Mouse (Mus musculus): ENCODE measurements at regions not wholly inside any gene's neighbourhood (a gene's known extent, or its start where the extent isn't known, plus 50 kb on each side); places are given as distances from the start of the nearest gene placed in this dataset.

DNA sequence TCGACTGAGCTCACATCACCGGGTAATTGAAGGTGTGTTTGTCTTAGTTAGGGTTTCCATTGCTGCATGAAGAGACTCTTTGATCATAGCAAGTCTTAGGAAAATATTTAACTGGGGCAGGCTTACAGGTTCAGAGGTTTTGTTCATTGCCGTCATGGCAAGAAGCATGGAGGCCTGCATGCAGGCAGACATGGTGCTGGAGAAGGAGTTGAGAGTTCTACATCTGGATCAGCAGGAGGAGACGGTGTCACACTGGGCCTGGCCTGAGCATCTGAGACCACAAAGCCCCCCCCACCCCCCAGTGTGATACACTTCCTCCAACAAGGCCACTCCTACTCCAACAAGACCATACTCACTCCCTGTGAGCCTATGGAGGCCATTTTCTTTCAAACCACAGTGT is 61.3 kb upstream of the Cyp1b1 start:
- Histone ChIP-seq H3K27ac (ENCODE audit: low read length) (no peak overlapping the region), H3K9ac (ENCODE audit: low read length) (no peak overlapping the region), H3K4me2 (ENCODE audit: low read depth, low read length) (no peak overlapping the region), H3K36me3 (ENCODE audit: control insufficient read depth, insufficient read depth, low read length) (no peaks in the 10 kb centered on the region), H3K4me3 (replicated peaks; ENCODE audit: low read length) (no peak overlapping the region), H3K27me3 (ENCODE audit: control insufficient read depth, insufficient read depth, low read length) (no peaks in the 10 kb centered on the region), H3K9me3 (replicated peaks; ENCODE audit: control insufficient read depth, low read length) (0 out of 2 replicates have a peak, but pooled peaks cover 4% of the 10 kb centered on the region), H3K4me1 (ENCODE audit: control insufficient read depth, insufficient read depth, low read length) (no peaks in the 10 kb centered on the region; the same call in 1 of the 2 replicates)
- 79% methylated on average over 4 of the region's 4 CpGs for WGBS
- ATAC-seq (ENCODE audit: insufficient read depth, low FRiP score), result no peak

DNA sequence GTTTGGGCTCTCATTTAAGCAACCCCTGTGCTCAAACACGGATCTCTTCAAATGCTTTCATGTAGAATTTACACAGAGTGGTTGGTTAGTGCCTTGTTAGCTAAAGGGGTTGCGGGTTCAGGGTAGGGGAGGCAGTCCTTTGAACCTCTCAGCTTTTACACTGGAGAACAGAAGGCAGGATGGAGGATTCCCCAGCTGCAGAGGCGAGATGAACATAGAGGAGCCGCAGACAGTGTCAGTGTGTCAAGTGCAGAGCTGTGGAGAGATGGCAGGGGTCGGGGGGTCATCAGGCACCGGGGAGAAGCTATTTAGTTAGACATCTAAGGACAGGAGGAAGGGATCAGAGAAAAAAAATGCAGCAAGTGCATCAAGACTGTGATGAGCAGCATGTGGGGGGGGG is 60.4 kb upstream of the Cyp1b1 start:
- Histone ChIP-seq H3K27ac (ENCODE audit: low read length) (no peak overlapping the region), H3K4me2 (ENCODE audit: low read depth, low read length) (no peak overlapping the region), H3K27me3 (ENCODE audit: control insufficient read depth, insufficient read depth, low read length) (no peaks in the 10 kb centered on the region), H3K4me3 (replicated peaks; ENCODE audit: low read length) (no peak overlapping the region), H3K9me3 (replicated peaks; ENCODE audit: control insufficient read depth, low read length) (0 out of 2 replicates have a peak, but pooled peaks cover under 1% of the 10 kb centered on the region), H3K4me1 (ENCODE audit: control insufficient read depth, insufficient read depth, low read length) (no peaks in the 10 kb centered on the region; the same call in 1 of the 2 replicates), H3K9ac (ENCODE audit: low read length) (no peak overlapping the region), H3K36me3 (ENCODE audit: control insufficient read depth, insufficient read depth, low read length) (no peaks in the 10 kb centered on the region)
- 60% methylated on average over 6 of the region's 6 CpGs for WGBS
- no peak for ATAC-seq (ENCODE audit: insufficient read depth, low FRiP score)

DNA sequence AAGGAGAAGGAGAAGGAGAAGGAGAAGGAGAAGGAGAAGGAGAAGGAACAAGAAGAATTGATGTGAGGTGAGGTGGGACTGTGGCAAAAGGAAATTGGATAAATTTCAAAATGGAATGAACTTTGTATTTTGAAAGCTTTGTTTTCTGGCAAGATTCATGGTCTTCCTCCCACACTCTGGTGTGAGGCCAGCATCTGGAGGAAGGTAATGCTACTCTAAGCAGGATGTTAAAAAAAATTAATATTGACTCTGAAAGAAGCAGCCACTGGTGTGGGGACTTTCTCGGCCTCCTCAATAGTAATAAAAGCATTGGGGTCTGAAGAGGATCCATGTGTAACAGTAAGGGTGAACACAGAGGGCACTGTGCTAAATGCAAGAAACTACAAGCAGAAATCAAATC is 59.4 kb upstream of the Cyp1b1 start:
- H3K4me1 ChIP-seq (ENCODE audit: control insufficient read depth, insufficient read depth, low read length), result no peaks in the 10 kb centered on the region; the same call in 1 of the 2 replicates
- no peaks in the 10 kb centered on the region for H3K9me3 ChIP-seq (replicated peaks; ENCODE audit: control insufficient read depth, low read length)
- no peak overlapping the region for H3K27ac ChIP-seq (ENCODE audit: low read length)
- WGBS, result 71% methylated on average over 1 of the region's 1 CpGs
- H3K9ac ChIP-seq (ENCODE audit: low read length), result no peak overlapping the region
- no peak for ATAC-seq (ENCODE audit: insufficient read depth, low FRiP score)
- H3K4me3 ChIP-seq (replicated peaks; ENCODE audit: low read length), result no peak overlapping the region
- H3K36me3 ChIP-seq (ENCODE audit: control insufficient read depth, insufficient read depth, low read length), result no peaks in the 10 kb centered on the region
- no peak overlapping the region for H3K4me2 ChIP-seq (ENCODE audit: low read depth, low read length)
- no peaks in the 10 kb centered on the region for H3K27me3 ChIP-seq (ENCODE audit: control insufficient read depth, insufficient read depth, low read length)

DNA sequence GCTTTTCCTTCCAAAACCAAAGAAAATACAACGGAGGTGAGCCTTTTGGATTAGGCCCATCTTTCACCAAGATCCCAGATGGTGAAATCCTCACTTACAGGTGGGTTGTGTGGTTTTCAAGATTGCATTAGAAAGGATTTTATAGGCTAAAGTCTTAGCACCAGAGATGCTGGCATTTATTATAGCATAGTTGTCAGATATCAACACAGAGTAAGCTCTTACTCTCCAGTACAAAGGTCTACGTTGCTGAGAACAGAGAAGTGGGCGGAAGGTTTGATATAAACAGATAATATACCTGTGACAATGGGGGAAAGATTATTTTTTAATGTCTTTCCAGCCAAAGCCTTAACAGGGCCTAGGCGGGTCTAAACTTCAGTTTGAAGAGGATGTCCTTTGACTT is 57.4 kb upstream of the Cyp1b1 start:
- no peak overlapping the region for H3K9ac ChIP-seq (ENCODE audit: low read length)
- H3K27ac ChIP-seq (ENCODE audit: low read length), result no peak overlapping the region
- no peaks in the 10 kb centered on the region for H3K36me3 ChIP-seq (ENCODE audit: control insufficient read depth, insufficient read depth, low read length)
- ATAC-seq (ENCODE audit: insufficient read depth, low FRiP score), result no peak
- no peaks in the 10 kb centered on the region for H3K9me3 ChIP-seq (replicated peaks; ENCODE audit: control insufficient read depth, low read length)
- H3K4me3 ChIP-seq (replicated peaks; ENCODE audit: low read length), result no peak overlapping the region
- no peaks in the 10 kb centered on the region for H3K27me3 ChIP-seq (ENCODE audit: control insufficient read depth, insufficient read depth, low read length)
- no peaks in the 10 kb centered on the region; the same call in 1 of the 2 replicates for H3K4me1 ChIP-seq (ENCODE audit: control insufficient read depth, insufficient read depth, low read length)
- 69% methylated on average over 4 of the region's 4 CpGs for WGBS
- no peak overlapping the region for H3K4me2 ChIP-seq (ENCODE audit: low read depth, low read length)

DNA sequence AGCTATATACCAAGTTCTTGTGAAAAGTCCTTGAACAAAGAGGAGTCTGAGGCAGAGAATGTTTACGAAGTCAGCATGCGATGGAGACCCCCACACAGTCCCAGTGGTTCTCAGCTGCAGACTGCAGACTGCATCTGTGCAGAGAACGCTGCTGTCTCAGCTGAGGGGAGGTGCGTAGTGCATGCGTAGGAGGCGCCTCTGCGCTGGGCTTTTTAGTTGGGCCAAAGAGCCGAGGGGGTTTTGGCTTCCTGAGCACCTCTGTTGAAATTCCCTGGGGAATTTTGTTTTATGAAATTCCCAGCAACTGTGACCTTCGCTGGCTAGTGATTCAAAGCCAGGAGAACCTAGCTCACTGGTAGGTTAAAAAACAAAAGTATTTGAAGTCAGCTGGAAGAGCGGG is 56.9 kb upstream of the Cyp1b1 start:
- no peaks in the 10 kb centered on the region; the same call in 1 of the 2 replicates for H3K4me1 ChIP-seq (ENCODE audit: control insufficient read depth, insufficient read depth, low read length)
- ATAC-seq (ENCODE audit: insufficient read depth, low FRiP score), result no peak
- no peak overlapping the region for H3K9ac ChIP-seq (ENCODE audit: low read length)
- H3K4me2 ChIP-seq (ENCODE audit: low read depth, low read length), result no peak overlapping the region
- no peak overlapping the region for H3K27ac ChIP-seq (ENCODE audit: low read length)
- no peaks in the 10 kb centered on the region for H3K9me3 ChIP-seq (replicated peaks; ENCODE audit: control insufficient read depth, low read length)
- no peak overlapping the region for H3K4me3 ChIP-seq (replicated peaks; ENCODE audit: low read length)
- H3K27me3 ChIP-seq (ENCODE audit: control insufficient read depth, insufficient read depth, low read length), result no peaks in the 10 kb centered on the region
- no peaks in the 10 kb centered on the region for H3K36me3 ChIP-seq (ENCODE audit: control insufficient read depth, insufficient read depth, low read length)
- WGBS, result 42% methylated on average over 10 of the region's 10 CpGs

DNA sequence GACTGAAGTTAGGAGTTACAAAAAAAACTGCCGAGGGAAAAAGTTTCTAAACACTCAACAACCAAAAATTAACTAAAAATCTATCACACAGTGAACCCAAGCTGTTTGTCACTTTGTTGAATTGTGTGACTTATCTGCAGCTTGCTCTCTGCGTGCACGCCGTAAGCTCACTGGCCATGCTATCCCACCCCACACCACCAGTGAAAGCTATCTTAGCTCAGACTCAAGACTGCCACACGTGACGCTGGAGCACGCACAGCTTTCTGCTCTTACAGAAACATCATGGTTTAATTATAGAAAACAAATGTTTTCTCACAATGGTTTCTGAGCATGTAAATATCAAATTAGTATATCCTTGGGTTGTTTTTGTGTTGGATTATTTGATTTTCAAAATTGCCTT is 56.0 kb upstream of the Cyp1b1 start:
- WGBS, result 74% methylated on average over 7 of the region's 7 CpGs
- no peaks in the 10 kb centered on the region; the same call in 1 of the 2 replicates for H3K4me1 ChIP-seq (ENCODE audit: control insufficient read depth, insufficient read depth, low read length)
- H3K36me3 ChIP-seq (ENCODE audit: control insufficient read depth, insufficient read depth, low read length), result no peaks in the 10 kb centered on the region
- H3K9ac ChIP-seq (ENCODE audit: low read length), result no peak overlapping the region
- H3K4me3 ChIP-seq (replicated peaks; ENCODE audit: low read length), result no peak overlapping the region
- H3K27ac ChIP-seq (ENCODE audit: low read length), result no peak overlapping the region
- no peak overlapping the region for H3K4me2 ChIP-seq (ENCODE audit: low read depth, low read length)
- no peaks in the 10 kb centered on the region for H3K9me3 ChIP-seq (replicated peaks; ENCODE audit: control insufficient read depth, low read length)
- H3K27me3 ChIP-seq (ENCODE audit: control insufficient read depth, insufficient read depth, low read length), result no peaks in the 10 kb centered on the region
- no peak for ATAC-seq (ENCODE audit: insufficient read depth, low FRiP score)

DNA sequence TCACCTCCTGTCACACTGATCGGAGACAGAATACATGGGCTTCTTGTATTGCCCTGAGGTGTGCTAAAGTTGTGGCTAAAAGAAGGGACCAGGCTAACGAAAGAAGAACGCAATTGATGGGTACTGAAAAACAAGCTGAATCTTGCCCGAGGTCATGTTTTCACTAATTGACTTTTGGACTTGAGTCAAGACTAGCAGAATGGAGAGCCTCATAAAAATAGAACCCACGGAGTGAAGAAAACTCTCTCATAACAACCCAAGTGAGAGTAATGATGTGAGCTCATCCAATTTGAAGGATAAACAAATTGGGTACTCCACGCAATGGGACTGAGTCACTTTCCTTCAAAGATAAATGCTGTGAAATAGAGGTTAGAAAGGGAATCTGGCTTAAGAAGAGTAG is 55.0 kb upstream of the Cyp1b1 start:
- Histone ChIP-seq H3K9ac (ENCODE audit: low read length) (no peak overlapping the region), H3K36me3 (ENCODE audit: control insufficient read depth, insufficient read depth, low read length) (no peaks in the 10 kb centered on the region), H3K4me1 (ENCODE audit: control insufficient read depth, insufficient read depth, low read length) (no peaks in the 10 kb centered on the region; the same call in 1 of the 2 replicates), H3K27me3 (ENCODE audit: control insufficient read depth, insufficient read depth, low read length) (no peaks in the 10 kb centered on the region), H3K27ac (ENCODE audit: low read length) (no peak overlapping the region), H3K4me2 (ENCODE audit: low read depth, low read length) (no peak overlapping the region), H3K4me3 (replicated peaks; ENCODE audit: low read length) (no peak overlapping the region), H3K9me3 (replicated peaks; ENCODE audit: control insufficient read depth, low read length) (no peaks in the 10 kb centered on the region)
- ATAC-seq (ENCODE audit: insufficient read depth, low FRiP score), result no peak
- WGBS, result 77% methylated on average over 6 of the region's 6 CpGs

DNA sequence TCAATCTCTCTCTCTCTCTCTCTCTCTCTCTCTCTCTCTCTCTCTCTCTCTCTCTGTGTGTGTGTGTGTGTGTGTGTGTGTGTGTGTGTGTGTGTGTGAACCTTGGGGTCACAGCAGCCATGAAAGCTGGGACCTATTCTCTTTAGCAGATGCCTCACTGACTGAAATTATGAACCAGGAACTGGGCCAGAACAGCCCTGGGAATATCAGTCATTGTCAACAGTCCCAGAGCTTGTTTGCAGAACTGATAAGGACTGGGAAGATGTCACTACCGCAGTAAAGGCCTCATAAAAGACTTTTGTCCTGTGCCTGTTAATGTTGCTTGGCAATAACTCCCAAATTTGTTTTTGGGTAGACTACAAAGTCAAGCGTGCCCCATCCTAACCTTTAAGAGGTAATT is 53.2 kb upstream of the Cyp1b1 start:
- ATAC-seq (ENCODE audit: insufficient read depth, low FRiP score), result no peak
- 46% methylated on average over 2 of the region's 2 CpGs for WGBS
- no peaks in the 10 kb centered on the region; the same call in 1 of the 2 replicates for H3K4me1 ChIP-seq (ENCODE audit: control insufficient read depth, insufficient read depth, low read length)
- no peaks in the 10 kb centered on the region for H3K36me3 ChIP-seq (ENCODE audit: control insufficient read depth, insufficient read depth, low read length)
- H3K4me2 ChIP-seq (ENCODE audit: low read depth, low read length), result no peak overlapping the region
- no peak overlapping the region for H3K9ac ChIP-seq (ENCODE audit: low read length)
- no peaks in the 10 kb centered on the region for H3K9me3 ChIP-seq (replicated peaks; ENCODE audit: control insufficient read depth, low read length)
- no peaks in the 10 kb centered on the region for H3K27me3 ChIP-seq (ENCODE audit: control insufficient read depth, insufficient read depth, low read length)
- no peak overlapping the region for H3K27ac ChIP-seq (ENCODE audit: low read length)
- no peak overlapping the region for H3K4me3 ChIP-seq (replicated peaks; ENCODE audit: low read length)

DNA sequence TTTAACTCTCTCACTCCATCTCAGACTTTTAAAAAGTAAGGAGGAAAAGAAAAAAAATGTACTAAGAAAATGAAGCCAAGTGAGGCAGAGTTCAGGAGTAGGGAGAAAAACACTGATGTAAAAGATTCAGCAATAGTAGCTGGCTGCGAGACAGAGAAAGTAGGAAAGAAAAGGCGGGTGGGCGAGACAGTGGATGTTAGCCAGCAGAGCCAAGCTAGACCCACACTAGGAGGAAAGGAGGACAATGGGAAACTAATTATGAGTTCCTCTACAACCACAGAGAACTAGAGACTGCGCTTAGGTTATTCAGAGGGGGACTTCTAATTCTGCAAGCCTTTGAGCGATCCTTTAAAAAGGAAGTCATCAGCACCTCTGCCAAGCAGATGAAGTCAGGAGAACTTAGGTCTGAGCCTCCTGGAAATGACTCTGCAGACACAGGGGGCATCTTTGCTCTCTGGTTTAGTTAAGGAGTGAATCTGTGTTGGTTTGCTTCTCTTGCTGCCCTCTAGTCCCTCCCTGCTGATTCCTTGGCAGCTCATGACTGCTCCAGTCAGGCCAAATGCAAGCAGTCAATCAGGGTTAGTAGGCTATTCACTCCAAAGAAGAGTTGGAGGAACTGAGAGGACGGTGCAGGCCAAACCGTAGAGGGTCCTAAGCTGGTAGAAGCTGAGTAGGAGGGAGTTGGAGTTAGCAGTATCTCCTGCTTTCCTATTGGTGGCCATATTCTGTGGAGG is 50.4 kb upstream of the Cyp1b1 start:
- ATAC-seq (ENCODE audit: insufficient read depth, low FRiP score), result no peak
- no peak overlapping the region for H3K9ac ChIP-seq (ENCODE audit: low read length)
- WGBS, result 80% methylated on average over 7 of the region's 7 CpGs
- H3K9me3 ChIP-seq (replicated peaks; ENCODE audit: control insufficient read depth, low read length), result no peaks in the 10 kb centered on the region
- H3K27ac ChIP-seq (ENCODE audit: low read length), result peak overlapping the region; percentile 34; the same call in 1 of the 2 replicates
- no peak overlapping the region for H3K4me2 ChIP-seq (ENCODE audit: low read depth, low read length)
- H3K4me1 ChIP-seq (ENCODE audit: control insufficient read depth, insufficient read depth, low read length), result no peaks in the 10 kb centered on the region
- H3K36me3 ChIP-seq (ENCODE audit: control insufficient read depth, insufficient read depth, low read length), result no peaks in the 10 kb centered on the region
- H3K27me3 ChIP-seq (ENCODE audit: control insufficient read depth, insufficient read depth, low read length), result no peaks in the 10 kb centered on the region
- H3K4me3 ChIP-seq (replicated peaks; ENCODE audit: low read length), result no peak overlapping the region

All from stomach, embryonic 16.5 days (tissue).